Mouse (Mus musculus): ENCODE measurements around the gene Sgms1. TPM values are rescaled to one million over a fixed set of nuclear protein-coding genes. Genes with fewer than 3 reads are reported as not detected.

Sgms1 gene
- polyA plus RNA-seq, 1 experiment from 2014 or later = 43.3 TPM

DNA sequence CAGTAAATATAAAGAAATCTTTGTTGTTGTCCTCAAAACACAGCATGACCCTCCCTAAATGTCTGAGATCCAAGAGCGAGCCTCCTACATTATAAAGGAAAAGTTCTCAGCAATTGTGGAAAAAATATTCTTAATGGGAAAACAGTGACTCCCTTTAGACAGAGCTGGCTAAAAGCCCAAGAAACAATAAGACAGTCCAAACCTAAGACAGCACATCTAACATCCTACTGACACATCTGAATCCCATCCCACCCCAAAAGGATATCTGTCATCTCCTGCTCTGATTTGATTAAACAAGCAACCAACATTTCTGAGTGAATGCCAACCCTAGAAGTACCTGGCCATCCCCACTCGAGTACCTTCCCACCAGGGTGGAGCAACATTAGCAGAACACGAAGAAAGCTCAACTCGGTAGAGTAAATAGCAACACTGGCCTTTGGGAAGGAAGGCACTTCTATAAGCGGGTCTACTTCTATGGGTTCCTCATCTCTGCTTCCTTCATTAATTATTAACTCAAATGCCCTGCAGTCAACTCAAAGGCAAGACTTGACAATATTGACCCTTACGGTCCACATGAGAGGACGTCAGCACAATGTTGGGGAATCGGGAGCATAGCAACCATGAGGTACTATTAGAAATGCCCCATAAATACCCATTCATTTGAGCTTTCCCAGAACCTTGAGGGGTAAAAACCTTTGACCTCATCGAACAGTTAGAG, 42.7 kb downstream of the Sgms1 start:
- no peaks in the 10 kb centered on the region for H3K9me3 ChIP-seq
- no peak overlapping the region for H3K4me3 ChIP-seq (replicated peaks)
- no peaks in the 10 kb centered on the region for H3K27me3 ChIP-seq (replicated peaks)
- H3K4me2 ChIP-seq = peak overlapping the region; percentile 17; the same call in 1 of the 2 replicates
- peak; percentile 57 for ATAC-seq (ENCODE audit: insufficient read depth, low FRiP score, low read depth)
- no peak overlapping the region for H3K9ac ChIP-seq
- H3K36me3 ChIP-seq = no peaks in the 10 kb centered on the region
- H3K27ac ChIP-seq = peak overlapping the region; percentile 74
- H3K4me1 ChIP-seq = peaks cover 45% of the 10 kb centered on the region
- 54% methylated on average over 9 of the region's 9 CpGs for WGBS

DNA sequence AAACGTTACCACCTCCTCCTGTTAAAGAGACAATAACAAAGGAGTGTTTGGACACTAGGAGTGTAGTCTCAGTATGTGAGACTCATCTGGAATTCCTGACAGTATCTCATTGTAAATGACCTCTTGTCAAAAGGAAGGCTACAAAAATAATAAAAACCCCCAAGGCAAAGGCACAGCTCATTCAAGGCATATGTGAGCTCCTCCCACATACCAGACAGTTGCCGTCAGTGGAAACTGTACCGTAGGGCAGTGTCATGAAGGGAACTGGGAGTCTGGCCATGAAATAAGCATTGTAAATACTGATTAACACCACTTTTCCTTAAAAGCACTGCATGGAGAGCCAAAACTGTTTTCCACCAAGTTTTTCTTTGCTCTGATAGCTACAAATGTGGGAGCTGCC, 43.3 kb downstream of the Sgms1 start:
- no peak overlapping the region for H3K9ac ChIP-seq
- H3K27me3 ChIP-seq (replicated peaks) = no peaks in the 10 kb centered on the region
- no peaks in the 10 kb centered on the region for H3K9me3 ChIP-seq
- H3K27ac ChIP-seq = peak overlapping the region; percentile 74
- H3K4me3 ChIP-seq (replicated peaks) = no peak overlapping the region
- no peaks in the 10 kb centered on the region for H3K36me3 ChIP-seq
- H3K4me2 ChIP-seq = peak overlapping the region; percentile 17; the same call in 1 of the 2 replicates
- ATAC-seq (ENCODE audit: insufficient read depth, low FRiP score, low read depth) = peak; percentile 62; the same call in 1 of the 2 replicates
- WGBS = 12% methylated on average over 3 of the region's 3 CpGs
- peaks cover 47% of the 10 kb centered on the region for H3K4me1 ChIP-seq

DNA sequence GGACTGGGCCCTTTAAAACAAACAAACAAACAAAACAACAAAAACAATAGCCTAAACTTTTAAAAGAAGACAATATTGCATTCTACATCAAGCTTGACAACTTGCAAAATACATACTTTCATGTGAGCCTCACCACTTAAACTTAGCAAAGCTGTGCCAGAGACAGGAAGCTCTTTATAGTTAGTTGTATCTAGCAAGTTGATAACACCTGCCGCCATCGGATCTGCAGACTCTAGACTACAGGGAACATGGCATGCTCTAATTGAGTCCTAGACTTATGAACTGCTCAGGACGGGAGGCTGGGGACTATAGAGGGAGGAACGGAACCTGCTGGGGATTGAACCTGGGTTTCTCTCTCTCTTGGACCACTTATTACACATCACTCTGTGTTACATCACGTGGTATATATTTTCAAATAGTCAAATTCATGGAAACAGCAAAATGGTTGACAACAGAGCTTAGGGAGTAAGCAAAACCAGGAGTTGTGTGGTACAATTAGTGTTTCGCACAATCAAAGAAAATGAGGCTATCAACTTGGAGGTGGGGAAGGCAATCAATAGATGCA, 44.3 kb downstream of the Sgms1 start:
- no peak for ATAC-seq (ENCODE audit: insufficient read depth, low FRiP score, low read depth)
- H3K27me3 ChIP-seq (replicated peaks) = no peaks in the 10 kb centered on the region
- H3K4me1 ChIP-seq = peaks cover 47% of the 10 kb centered on the region
- 76% methylated on average over 6 of the region's 6 CpGs for WGBS
- H3K9ac ChIP-seq = no peak overlapping the region
- peak overlapping the region; percentile 74; the same call in 1 of the 2 replicates for H3K27ac ChIP-seq
- no peaks in the 10 kb centered on the region for H3K36me3 ChIP-seq
- no peak overlapping the region for H3K4me2 ChIP-seq
- H3K9me3 ChIP-seq = no peaks in the 10 kb centered on the region
- H3K4me3 ChIP-seq (replicated peaks) = no peak overlapping the region

DNA sequence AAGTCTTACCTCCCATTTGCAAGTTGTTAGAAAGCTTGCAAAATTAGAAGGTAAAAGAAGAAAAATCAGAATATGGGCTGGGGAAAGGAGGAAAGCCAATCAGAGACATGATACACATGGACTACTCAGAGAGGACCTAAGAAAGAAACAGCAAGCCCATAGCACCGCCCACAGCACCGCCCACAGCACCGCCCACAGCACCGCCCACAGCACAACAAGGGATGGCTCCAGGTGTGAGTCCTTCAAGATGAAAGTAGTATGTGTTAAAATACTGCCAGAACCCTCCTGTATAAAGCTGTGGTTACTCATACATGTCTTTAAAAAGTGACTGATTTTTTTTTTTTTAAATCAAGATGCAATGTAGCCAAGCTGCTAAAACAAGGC, 44.8 kb downstream of the Sgms1 start:
- Histone ChIP-seq H3K4me3 (replicated peaks) (no peak overlapping the region), H3K4me2 (peak overlapping the region; percentile 10), H3K4me1 (peaks cover 47% of the 10 kb centered on the region), H3K27me3 (replicated peaks) (no peaks in the 10 kb centered on the region), H3K9ac (no peak overlapping the region), H3K36me3 (no peaks in the 10 kb centered on the region), H3K9me3 (no peaks in the 10 kb centered on the region), H3K27ac (no peak overlapping the region)
- no peak for ATAC-seq (ENCODE audit: insufficient read depth, low FRiP score, low read depth)
- WGBS = 26% methylated on average over 4 of the region's 4 CpGs

DNA sequence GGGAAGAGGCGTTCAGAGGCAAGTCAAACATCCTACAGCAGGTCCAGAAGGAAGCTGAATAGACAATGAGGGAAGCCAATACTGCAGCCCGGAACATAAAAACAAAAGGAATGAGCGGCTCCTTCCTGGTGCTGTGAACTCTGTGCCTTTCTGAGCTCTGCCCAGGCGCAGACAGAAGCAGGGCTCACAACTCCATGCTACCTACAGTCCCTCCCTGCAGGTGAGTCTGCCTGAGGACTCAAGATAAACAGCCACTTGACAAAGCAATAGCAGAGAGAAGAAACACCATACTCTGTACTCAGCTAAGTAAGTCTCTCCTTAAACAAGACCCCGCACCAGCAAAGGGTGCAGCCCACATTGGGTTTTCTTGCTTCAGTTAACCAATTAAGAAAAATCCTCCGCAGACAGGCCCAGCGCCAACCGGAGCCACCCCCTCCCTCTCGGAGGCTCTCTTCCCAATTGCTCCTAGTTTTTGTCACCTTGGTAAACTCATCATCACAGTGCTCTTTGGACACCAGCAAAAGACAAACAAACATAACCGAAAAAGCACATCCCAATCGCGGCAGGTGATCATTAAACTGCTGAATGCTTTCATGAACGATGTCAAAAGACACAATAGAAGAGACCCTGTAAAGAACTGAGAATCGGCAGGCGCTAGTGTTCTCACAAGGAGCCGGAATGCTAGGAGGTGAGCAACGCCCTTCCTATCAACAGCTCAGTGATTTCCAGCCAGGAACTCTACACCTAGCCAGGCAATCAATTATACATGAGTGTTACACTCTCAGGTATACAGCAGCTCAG, 45.4 kb downstream of the Sgms1 start:
- H3K4me3 ChIP-seq (replicated peaks) = no peak overlapping the region
- H3K27me3 ChIP-seq (replicated peaks) = no peaks in the 10 kb centered on the region
- peak overlapping the region; percentile 26; the same call in 1 of the 2 replicates for H3K27ac ChIP-seq
- no peak overlapping the region for H3K9ac ChIP-seq
- 23% methylated on average over 17 of the region's 17 CpGs for WGBS
- H3K4me1 ChIP-seq = peaks cover 47% of the 10 kb centered on the region
- H3K36me3 ChIP-seq = no peaks in the 10 kb centered on the region
- H3K4me2 ChIP-seq = peak overlapping the region; percentile 10
- no peaks in the 10 kb centered on the region for H3K9me3 ChIP-seq
- ATAC-seq (ENCODE audit: insufficient read depth, low FRiP score, low read depth) = no peak

DNA sequence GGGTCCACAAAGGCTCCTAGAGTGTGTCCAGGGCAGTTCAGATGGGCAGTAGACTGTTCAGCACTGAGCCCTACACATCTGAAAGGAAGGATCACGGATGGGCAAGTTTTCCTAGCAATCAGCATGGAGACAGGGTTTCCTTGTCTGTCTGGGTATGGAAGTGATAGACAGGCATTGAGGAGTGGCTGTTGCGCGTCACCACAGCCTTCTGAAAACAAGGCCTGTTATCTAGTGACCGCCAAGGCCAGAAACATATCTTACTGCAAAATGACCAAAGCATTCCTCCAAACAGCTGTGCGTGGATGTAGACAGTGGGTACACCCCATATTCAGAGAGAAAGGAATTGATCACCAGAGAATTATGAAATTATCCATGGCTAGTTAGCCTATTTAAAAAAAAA, 47.1 kb downstream of the Sgms1 start:
- Histone ChIP-seq H3K9me3 (no peaks in the 10 kb centered on the region), H3K4me3 (replicated peaks) (no peak overlapping the region), H3K9ac (no peak overlapping the region), H3K4me2 (no peak overlapping the region), H3K36me3 (no peaks in the 10 kb centered on the region), H3K27ac (no peak overlapping the region), H3K27me3 (replicated peaks) (no peaks in the 10 kb centered on the region), H3K4me1 (peaks cover 43% of the 10 kb centered on the region)
- no peak for ATAC-seq (ENCODE audit: insufficient read depth, low FRiP score, low read depth)
- 72% methylated on average over 5 of the region's 5 CpGs for WGBS

- Histone ChIP-seq H3K4me1 (peaks cover 33% of the 10 kb centered on the region), H3K9ac (no peak overlapping the region), H3K9me3 (no peaks in the 10 kb centered on the region), H3K4me2 (no peak overlapping the region), H3K27me3 (replicated peaks) (no peaks in the 10 kb centered on the region), H3K36me3 (no peaks in the 10 kb centered on the region), H3K4me3 (replicated peaks) (no peak overlapping the region), H3K27ac (no peak overlapping the region; the same call in 1 of the 2 replicates)
- no peak for ATAC-seq (ENCODE audit: insufficient read depth, low FRiP score, low read depth)
- 45% methylated on average over 2 of the region's 2 CpGs for WGBS
These were observed 48.4 kb downstream of the Sgms1 start for GRCm38 (mm10) chr19:32341091-32341490.

- no peak for ATAC-seq (ENCODE audit: insufficient read depth, low FRiP score, low read depth)
- Histone ChIP-seq H3K4me2 (no peak overlapping the region), H3K36me3 (no peaks in the 10 kb centered on the region), H3K9me3 (no peaks in the 10 kb centered on the region), H3K27ac (no peak overlapping the region), H3K4me3 (replicated peaks) (no peak overlapping the region), H3K27me3 (replicated peaks) (no peaks in the 10 kb centered on the region), H3K9ac (no peak overlapping the region), H3K4me1 (peaks cover 26% of the 10 kb centered on the region)
- whole genome bisulfite sequencing = 82% methylated on average over 5 of the region's 5 CpGs
These were observed 49.3 kb downstream of the Sgms1 start for GRCm38 (mm10) chr19:32340168-32340567.

GRCm38 (mm10) chr19:32337708-32338107, 51.8 kb downstream of the Sgms1 start:
- H3K27me3 ChIP-seq (replicated peaks) = no peaks in the 10 kb centered on the region

GRCm38 (mm10) chr19:32334751-32335150, 54.8 kb downstream of the Sgms1 start:
- Histone ChIP-seq H3K9me3 (no peaks in the 10 kb centered on the region), H3K36me3 (no peaks in the 10 kb centered on the region), H3K27me3 (replicated peaks) (no peaks in the 10 kb centered on the region), H3K9ac (no peak overlapping the region), H3K4me1 (peaks cover 8% of the 10 kb centered on the region; the same call in 1 of the 2 replicates), H3K27ac (no peak overlapping the region), H3K4me2 (no peak overlapping the region), H3K4me3 (replicated peaks) (no peak overlapping the region)
- 89% methylated on average over 2 of the region's 2 CpGs for WGBS
- ATAC-seq (ENCODE audit: insufficient read depth, low FRiP score, low read depth) = no peak

More at GRCm38 (mm10) chr19:32337708-32338107, 51.8 kb downstream of the Sgms1 start:
- H3K9me3 ChIP-seq = no peaks in the 10 kb centered on the region
- no peak overlapping the region for H3K9ac ChIP-seq
- H3K4me2 ChIP-seq = no peak overlapping the region
- H3K4me1 ChIP-seq = peaks cover 19% of the 10 kb centered on the region
- no peak overlapping the region for H3K4me3 ChIP-seq (replicated peaks)
- H3K36me3 ChIP-seq = no peaks in the 10 kb centered on the region
- H3K27ac ChIP-seq = no peak overlapping the region
- ATAC-seq (ENCODE audit: insufficient read depth, low FRiP score, low read depth) = no peak; the same call in 1 of the 2 replicates
- 32% methylated on average over 6 of the region's 6 CpGs for WGBS

GRCm38 (mm10) chr19:32333544-32333943, 56.0 kb downstream of the Sgms1 start:
- H3K36me3 ChIP-seq = no peaks in the 10 kb centered on the region
- H3K9me3 ChIP-seq = no peaks in the 10 kb centered on the region
- no peak for ATAC-seq (ENCODE audit: insufficient read depth, low FRiP score, low read depth)
- H3K27ac ChIP-seq = no peak overlapping the region
- H3K4me2 ChIP-seq = no peak overlapping the region
- H3K4me1 ChIP-seq = peaks cover 8% of the 10 kb centered on the region; the same call in 1 of the 2 replicates
- no peak overlapping the region for H3K4me3 ChIP-seq (replicated peaks)
- 78% methylated on average over 4 of the region's 4 CpGs for WGBS
- H3K9ac ChIP-seq = no peak overlapping the region
- H3K27me3 ChIP-seq (replicated peaks) = no peaks in the 10 kb centered on the region
